Mouse (Mus musculus) liver, embryonic 14.5 days (tissue): ENCODE measurements around the gene Sulf2. TPM values are rescaled to one million over a fixed set of nuclear protein-coding genes. Genes with fewer than 3 reads are reported as not detected.
A peak's percentile ranks its signal among the peaks of the same experiment; 100 is the strongest.

Source experiments
- ATAC-seq: fragments of 200-750 bp; cut with Nextera tagmentation; 2 replicates; pipeline ENCODE4 v1.8.0; 2017; ENCODE audit warnings: moderate number of reproducible peaks, mild to moderate bottlenecking, moderate library complexity; ENCODE audit not compliant: insufficient read depth
- DNase-seq, 3 experiments: peaks; one replicate each; pipeline ENCODE4 v3.0.0-alpha.2; 2012 to 2013; ENCODE audit warnings: low read depth in 3 of 3, low spot score in 3 of 3
- H3K27ac ChIP-seq: fragments of 300-500 bp; sonication (generic); 2 replicates; pipeline ENCODE4 v1.5.1; 2014; ENCODE audit warnings: moderate library complexity, mild to moderate bottlenecking, control low read depth, inconsistent platforms
- H3K27me3 ChIP-seq: fragments of 300-500 bp; sonication (generic); 2 replicates; pipeline ENCODE4 v1.6.1; 2014; ENCODE audit warnings: mild to moderate bottlenecking, low read length, moderate library complexity; ENCODE audit not compliant: control insufficient read depth, insufficient read depth
- H3K36me3 ChIP-seq: fragments of 300-500 bp; sonication (generic); replicated peaks from 2 replicates; pipeline ENCODE4 v1.6.1; 2014; ENCODE audit warnings: low read depth; ENCODE audit not compliant: control insufficient read depth, insufficient read depth
- H3K4me1 ChIP-seq, 2 experiments: fragments of 200-500 bp in 1 of 2; fragments of 300-500 bp in 1 of 2; sonication (generic) in 1 of 2; replicated peaks; 2 replicates each; pipeline ENCODE4 v1.6.1; 2012 to 2014; ENCODE audit warnings: antibody characterized with exemption in 1 of 2, inconsistent platforms in 1 of 2, low read length in 1 of 2; ENCODE audit not compliant: control insufficient read depth in 2 of 2, insufficient read depth in 2 of 2
- H3K4me2 ChIP-seq: fragments of 300-500 bp; sonication (generic); 2 replicates; pipeline ENCODE4 v1.6.1; 2014; ENCODE audit warnings: low read depth, mild to moderate bottlenecking, control low read depth, moderate library complexity
- H3K4me3 ChIP-seq, 2 experiments: fragments of 200-500 bp in 1 of 2; fragments of 300-500 bp in 1 of 2; sonication (generic) in 1 of 2; 2 replicates each; pipeline ENCODE4 v1.5.1; 2012 to 2014; ENCODE audit warnings: low read depth in 2 of 2, low read length in 2 of 2, mild to moderate bottlenecking in 2 of 2, control low read depth in 1 of 2, inconsistent platforms in 1 of 2, moderate library complexity in 1 of 2; ENCODE audit not compliant: insufficient read depth in 1 of 2
- H3K9ac ChIP-seq: fragments of 300-500 bp; sonication (generic); replicated peaks from 2 replicates; pipeline ENCODE4 v1.6.1; 2014; ENCODE audit warnings: mild to moderate bottlenecking, control low read depth, moderate library complexity
- H3K9me3 ChIP-seq: fragments of 300-500 bp; sonication (generic); 2 replicates; pipeline ENCODE4 v1.6.1; 2016; ENCODE audit warnings: low read length, mixed read lengths; ENCODE audit not compliant: control insufficient read depth
- CTCF ChIP-seq: IDR thresholded peaks from 2 replicates; pipeline ENCODE4 v1.5.1; 2016; ENCODE audit warnings: antibody characterized with exemption, low read depth, control low read depth
- EP300 ChIP-seq: IDR thresholded peaks from 2 replicates; pipeline ENCODE4 v1.6.1; 2016; ENCODE audit warnings: antibody characterized with exemption, low read depth
- WGBS: fragments of 180-500 bp; shearing (Covaris S2); extraction: QIAGEN DNeasy Blood & Tissue Kit; methylation state at CpG from one replicate; pipeline ENCODE4 v1.1.7; 2014; ENCODE audit not compliant: insufficient replicate concordance; 5-methylcytosine and 5-hydroxymethylcytosine counted together
- polyA plus RNA-seq, 2 experiments: library from polyadenylated mRNA; depleted of rRNA in 1 of 2; stranded (reverse) in 1 of 2; unstranded in 1 of 2; fragments of >200 nt; fragmentation: Nextera tagmentation in 1 of 2; extraction: Ambion mirVana in 1 of 2; gene quantifications; 2 replicates each; pipeline versions ENCODE4 v1.2.1 to v1.2.3; 2012 to 2014

Gene Sulf2
- polyA plus RNA-seq, 2 experiments: 0.81 to 0.99 TPM

GRCm38 (mm10) chr2:166162160-166162559, 6.7 kb upstream of the Sulf2 start:
- Histone ChIP-seq H3K4me2 (no peak overlapping the region), H3K36me3 (no peaks in the 10 kb centered on the region), H3K4me3 (no peak overlapping the region), H3K27ac (no peak overlapping the region), H3K9ac (no peak overlapping the region), H3K4me1 (no peaks in the 10 kb centered on the region), H3K9me3 (no peaks in the 10 kb centered on the region), H3K27me3 (no peaks in the 10 kb centered on the region)
- no peak for TF ChIP-seq CTCF
- no peak for TF ChIP-seq EP300
- no peak for ATAC-seq
- 57% methylated on average over 5 of the region's 5 CpGs for WGBS
- DNase-seq: no peak

- no peak for ATAC-seq
- no peak overlapping the region for H3K4me3 ChIP-seq
- TF ChIP-seq EP300 (no peak), CTCF (0 out of 2 replicates have a peak, but pooled peaks have one; percentile 6)
These were observed 3.8 kb upstream of the Sulf2 start for GRCm38 (mm10) chr2:166159276-166159675.

GRCm38 (mm10) chr2:166157767-166158561, 2.5 kb upstream of the Sulf2 start:
- no peak for TF ChIP-seq EP300
- no peak for TF ChIP-seq CTCF
- Histone ChIP-seq H3K27ac (no peak overlapping the region), H3K4me1 (no peaks in the 10 kb centered on the region), H3K4me3 (no peak overlapping the region), H3K27me3 (peaks cover 35% of the 10 kb centered on the region), H3K9ac (no peak overlapping the region), H3K36me3 (no peaks in the 10 kb centered on the region), H3K4me2 (no peak overlapping the region), H3K9me3 (no peaks in the 10 kb centered on the region)
- 61% methylated on average over 12 of the region's 12 CpGs for WGBS
- ATAC-seq (no peak), DNase-seq (no peak)

More at GRCm38 (mm10) chr2:166159276-166159675, 3.8 kb upstream of the Sulf2 start:
- peaks cover 22% of the 10 kb centered on the region for H3K27me3 ChIP-seq
- no peak for DNase-seq
- no peak overlapping the region for H3K27ac ChIP-seq
- WGBS: 64% methylated on average over 7 of the region's 7 CpGs
- H3K4me2 ChIP-seq: no peak overlapping the region
- H3K9me3 ChIP-seq: no peaks in the 10 kb centered on the region
- no peaks in the 10 kb centered on the region for H3K4me1 ChIP-seq
- no peaks in the 10 kb centered on the region for H3K36me3 ChIP-seq
- no peak overlapping the region for H3K9ac ChIP-seq

- H3K9ac ChIP-seq: no peak overlapping the region
- no peak overlapping the region for H3K27ac ChIP-seq
- no peak for DNase-seq
- H3K27me3 ChIP-seq: peaks cover 37% of the 10 kb centered on the region
- no peak for ATAC-seq
- H3K36me3 ChIP-seq: no peaks in the 10 kb centered on the region
- no peak overlapping the region for H3K4me2 ChIP-seq
- 49% methylated on average over 2 of the region's 2 CpGs for WGBS
- H3K4me1 ChIP-seq: no peaks in the 10 kb centered on the region
- TF ChIP-seq CTCF (no peak), EP300 (no peak)
- no peak overlapping the region for H3K4me3 ChIP-seq
- H3K9me3 ChIP-seq: no peaks in the 10 kb centered on the region
These were observed 1.7 kb upstream of the Sulf2 start for GRCm38 (mm10) chr2:166157144-166157543.

GRCm38 (mm10) chr2:166156122-166156521, 659 bp upstream of the Sulf2 start:
- DNase-seq (no peak), ATAC-seq (no peak)
- H3K27ac ChIP-seq: no peak overlapping the region
- H3K9me3 ChIP-seq: no peaks in the 10 kb centered on the region
- H3K36me3 ChIP-seq: no peaks in the 10 kb centered on the region
- no peak overlapping the region for H3K9ac ChIP-seq
- H3K4me1 ChIP-seq: no peaks in the 10 kb centered on the region
- WGBS: 18% methylated on average over 12 of the region's 12 CpGs
- TF ChIP-seq EP300 (no peak), CTCF (no peak)
- H3K27me3 ChIP-seq: peaks cover 40% of the 10 kb centered on the region
- no peak overlapping the region for H3K4me2 ChIP-seq
- H3K4me3 ChIP-seq: no peak overlapping the region
